16 mouse cellular contexts compared by ENCODE assay signal in genomic region chr13:19407953-19408352, GRCm38 (mm10).
"Had no signal": no experiment of that assay in that cellular context is flagged by ENCODE, and none has a peak within 500 bp of the region (broad histone marks: within the 10 kb centered on the region; RNA-seq: fewer than 3 reads in every experiment).

No protein-coding gene starts in this region.

- H3K4me1 ChIP-seq: neural tube, embryonic 12.5 days; neural tube, embryonic 13.5 days; neural tube, embryonic 15.5 days; stomach, embryonic 15.5 days had no signal

- DNase-seq: retina, postnatal 1 day; right cerebral cortex, adult 18-20 months; right cerebral cortex, postnatal 14 days; right cerebral cortex, postnatal 25 days; right cerebral cortex, postnatal 4 days; spleen, adult 18-20 months; thymus, adult 18-20 months; thymus, adult 2 months; thymus, postnatal 14 days; thymus, postnatal 25 days; thymus, postnatal 4 days had no signal

- H3K4me2 ChIP-seq: neural tube, embryonic 12.5 days; neural tube, embryonic 13.5 days; neural tube, embryonic 15.5 days; stomach, embryonic 15.5 days had no signal

- H3K36me3 ChIP-seq: neural tube, embryonic 12.5 days; neural tube, embryonic 13.5 days; neural tube, embryonic 15.5 days; stomach, embryonic 15.5 days had no signal

- H3K9me3 ChIP-seq: neural tube, embryonic 12.5 days; neural tube, embryonic 13.5 days; neural tube, embryonic 15.5 days; stomach, embryonic 15.5 days had no signal

- H3K4me3 ChIP-seq: neural tube, embryonic 12.5 days; neural tube, embryonic 13.5 days; neural tube, embryonic 15.5 days; stomach, embryonic 15.5 days had no signal

- H3K9ac ChIP-seq: neural tube, embryonic 12.5 days; neural tube, embryonic 13.5 days; neural tube, embryonic 15.5 days; stomach, embryonic 15.5 days had no signal

- H3K27ac ChIP-seq: neural tube, embryonic 12.5 days; neural tube, embryonic 13.5 days; neural tube, embryonic 15.5 days; stomach, embryonic 15.5 days; stomach, postnatal 0 days had no signal

- H3K27me3 ChIP-seq: neural tube, embryonic 12.5 days; neural tube, embryonic 13.5 days; neural tube, embryonic 15.5 days; stomach, embryonic 15.5 days had no signal
